Comparison of ENCODE assay signal across 7 mouse cellular contexts in genomic region chr5:71095725-71096607, GRCm38 (mm10). TPM values are rescaled to one million over a fixed set of nuclear protein-coding genes. Genes with fewer than 3 reads are reported as not detected.
DNase-seq lines count a peak whose midpoint lies in the region; ATAC-seq lines count a peak whose summit lies in the region.

Gene Gabra2, minus strand, starts transcription at chr5:71095849.

- H3K4me3 ChIP-seq in liver, embryonic 16.5 days (ENCODE audit: low read depth, low read length), result peak within 1 kb of the TSS; percentile 22; the same call in 1 of the 2 replicates
- H3K4me3 ChIP-seq in stomach, embryonic 14.5 days (ENCODE audit: low read depth, low read length), result peak within 1 kb of the TSS; percentile 62

- no peak within 1 kb of the TSS for H3K27ac ChIP-seq in liver, embryonic 16.5 days (ENCODE audit: low read length)
- no peak within 1 kb of the TSS for H3K27ac ChIP-seq in stomach, embryonic 14.5 days (ENCODE audit: low read length)

- H3K36me3 ChIP-seq in liver, embryonic 16.5 days (ENCODE audit: control insufficient read depth, insufficient read depth), result no peaks in the 10 kb centered on the region
- no peaks in the 10 kb centered on the region for H3K36me3 ChIP-seq in stomach, embryonic 14.5 days (ENCODE audit: control insufficient read depth, insufficient read depth, low read length)

- H3K4me2 ChIP-seq in liver, embryonic 16.5 days (ENCODE audit: low read depth, low read length), result peak within 1 kb of the TSS; percentile 24
- peak within 1 kb of the TSS; percentile 98 for H3K4me2 ChIP-seq in stomach, embryonic 14.5 days (replicated peaks; ENCODE audit: low read depth, low read length)

- H3K9ac ChIP-seq in liver, embryonic 16.5 days (ENCODE audit: low read depth, low read length), result no peak within 1 kb of the TSS
- 0 out of 2 replicates have a peak within 1 kb of the TSS, but pooled peaks have one; percentile 28 for H3K9ac ChIP-seq in stomach, embryonic 14.5 days (replicated peaks; ENCODE audit: low read depth, low read length)

- under 1% methylated on average over 54 of the region's 55 CpGs for WGBS in liver, embryonic 16.5 days (ENCODE audit: insufficient replicate concordance)
- WGBS in stomach, embryonic 14.5 days, result under 1% methylated on average over 54 of the region's 55 CpGs

- no peaks in the 10 kb centered on the region for H3K4me1 ChIP-seq in liver, embryonic 16.5 days (ENCODE audit: control insufficient read depth, low read depth, low read length)
- H3K4me1 ChIP-seq in stomach, embryonic 14.5 days (ENCODE audit: control insufficient read depth, insufficient read depth, low read length), result 0 out of 2 replicates have a peak, but pooled peaks cover 3% of the 10 kb centered on the region

- no peaks in the 10 kb centered on the region for H3K9me3 ChIP-seq in liver, embryonic 16.5 days (replicated peaks; ENCODE audit: control insufficient read depth, low read length)
- H3K9me3 ChIP-seq in stomach, embryonic 14.5 days (ENCODE audit: control insufficient read depth, low read depth, low read length), result no peaks in the 10 kb centered on the region

- ATAC-seq in liver, embryonic 16.5 days (ENCODE audit: low read depth), result no peak
- peak; percentile 83 for ATAC-seq in stomach, embryonic 14.5 days (ENCODE audit: insufficient number of reproducible peaks, insufficient read depth, low FRiP score, low read depth)

- peak; percentile 9 for DNase-seq in thymus, postnatal 4 days
- no peak for DNase-seq in thymus, postnatal 0 days (ENCODE audit: low spot score)
- peak; percentile 84 to 90 for DNase-seq in cerebellum, postnatal 10 days
- peak; percentile 70 to 80 for DNase-seq in frontal cortex, postnatal 10 days (ENCODE audit: low spot score in 2 of 2)
- DNase-seq in layer of hippocampus, adult 8-10 months (ENCODE audit: low spot score in 2 of 2), result peak; percentile 76 to 84

- H3K27me3 ChIP-seq in liver, embryonic 16.5 days (ENCODE audit: control insufficient read depth, insufficient read depth, low read depth, low read length), result peaks cover 10% of the 10 kb centered on the region
- no peaks in the 10 kb centered on the region for H3K27me3 ChIP-seq in stomach, embryonic 14.5 days (ENCODE audit: control insufficient read depth, insufficient read depth, low read length)

RNA-seq across cellular contexts. Expression of gene Gabra2, which starts in this region (rescaled TPM):
- 0.04 and 0.07 TPM in 2 replicates for polyA plus RNA-seq in thymus, postnatal 0 days (2015; fragmentation: Nextera tagmentation; extraction: Ambion mirVana)
- total RNA-seq in layer of hippocampus, adult 8-10 months (2022), result 100 to 1,000 TPM; 123 to 158 (median 138) TPM
- polyA plus RNA-seq in liver, embryonic 16.5 days (2015; fragmentation: Nextera tagmentation; extraction: Ambion mirVana), result 0.05 TPM in 1 of 2 replicates, not detected in the other
- polyA plus RNA-seq in stomach, embryonic 14.5 days (2014; fragmentation: Nextera tagmentation; extraction: Ambion mirVana), result 2.3 and 3.0 TPM in 2 replicates
